In genomic region chr3:107112932-107113659, GRCm38 (mm10) we compare ENCODE assay signal across 11 mouse cellular contexts. TPM values are rescaled to one million over a fixed set of nuclear protein-coding genes. Genes with fewer than 3 reads are reported as not detected.
A peak's percentile ranks its signal among the peaks of the same experiment; 100 is the strongest.
DNase-seq lines count a peak whose midpoint lies in the region; ATAC-seq and TF ChIP-seq lines count a peak whose summit lies in the region.
"Had no signal": no experiment of that assay in that cellular context is flagged by ENCODE, and none has a peak within 500 bp of the region (broad histone marks: within the 10 kb centered on the region; RNA-seq: fewer than 3 reads in every experiment).

No protein-coding gene starts in this region.

- no peaks in the 10 kb centered on the region for H3K27me3 ChIP-seq in kidney, embryonic 14.5 days (ENCODE audit: control insufficient read depth, insufficient read depth, low read length)
- no peaks in the 10 kb centered on the region for H3K27me3 ChIP-seq in hindbrain, embryonic 11.5 days (ENCODE audit: control insufficient read depth, insufficient read depth, low read length)
- no peaks in the 10 kb centered on the region for H3K27me3 ChIP-seq in midbrain, embryonic 16.5 days (ENCODE audit: control insufficient read depth, insufficient read depth, low read depth, low read length)
- H3K27me3 ChIP-seq: limb, embryonic 15.5 days had no signal

- H3K4me2 ChIP-seq in kidney, embryonic 14.5 days (replicated peaks; ENCODE audit: low read depth, low read length), result no peak overlapping the region
- H3K4me2 ChIP-seq in hindbrain, embryonic 11.5 days (replicated peaks; ENCODE audit: low read depth, low read length), result no peak overlapping the region
- H3K4me2 ChIP-seq in midbrain, embryonic 16.5 days (ENCODE audit: low read length), result peak overlapping the region; percentile 54
- H3K4me2 ChIP-seq: limb, embryonic 15.5 days had no signal

- H3K9ac ChIP-seq in kidney, embryonic 14.5 days (ENCODE audit: low read depth, low read length), result no peak overlapping the region
- H3K9ac ChIP-seq in hindbrain, embryonic 11.5 days (ENCODE audit: low read depth, low read length), result no peak overlapping the region
- H3K9ac ChIP-seq in midbrain, embryonic 16.5 days (ENCODE audit: low read depth, low read length), result peak overlapping the region; percentile 45
- H3K9ac ChIP-seq: limb, embryonic 15.5 days had no signal

- peaks cover 14% of the 10 kb centered on the region for H3K4me1 ChIP-seq in kidney, embryonic 14.5 days (ENCODE audit: control insufficient read depth, insufficient read depth, low read length)
- peaks cover 15% of the 10 kb centered on the region for H3K4me1 ChIP-seq in cortical plate, adult 2 months (ENCODE audit: control insufficient read depth, insufficient read depth, low read length)
- no peaks in the 10 kb centered on the region for H3K4me1 ChIP-seq in hindbrain, embryonic 11.5 days (replicated peaks; ENCODE audit: control insufficient read depth, insufficient read depth, low read length)
- peaks cover 23% of the 10 kb centered on the region for H3K4me1 ChIP-seq in midbrain, embryonic 16.5 days (ENCODE audit: control insufficient read depth, insufficient read depth, low read length)
- H3K4me1 ChIP-seq: limb, embryonic 15.5 days had no signal

- 46% methylated on average over 10 of the region's 10 CpGs for WGBS in kidney, embryonic 14.5 days
- WGBS in hindbrain, embryonic 11.5 days, result 72% methylated on average over 10 of the region's 10 CpGs
- 51% methylated on average over 10 of the region's 10 CpGs for WGBS in midbrain, embryonic 16.5 days

- H3K4me3 ChIP-seq in kidney, embryonic 14.5 days (ENCODE audit: low read length), result no peak overlapping the region
- H3K4me3 ChIP-seq in cortical plate, adult 2 months (ENCODE audit: insufficient read depth, low read length), result no peak overlapping the region
- no peak overlapping the region for H3K4me3 ChIP-seq in hindbrain, embryonic 11.5 days (ENCODE audit: low read depth, low read length)
- H3K4me3 ChIP-seq in midbrain, embryonic 16.5 days (ENCODE audit: low read depth, low read length), result no peak overlapping the region
- H3K4me3 ChIP-seq: limb, embryonic 15.5 days; myocyte had no signal

- no peaks in the 10 kb centered on the region for H3K36me3 ChIP-seq in kidney, embryonic 14.5 days (ENCODE audit: control insufficient read depth, insufficient read depth, low read length)
- H3K36me3 ChIP-seq in hindbrain, embryonic 11.5 days (ENCODE audit: control insufficient read depth, insufficient read depth, low read length), result no peaks in the 10 kb centered on the region
- peaks cover 2% of the 10 kb centered on the region; the same call in 1 of the 2 replicates for H3K36me3 ChIP-seq in midbrain, embryonic 16.5 days (ENCODE audit: control insufficient read depth, insufficient read depth, low read length)
- H3K36me3 ChIP-seq: limb, embryonic 15.5 days had no signal

- no peaks in the 10 kb centered on the region for H3K9me3 ChIP-seq in kidney, embryonic 14.5 days (ENCODE audit: control insufficient read depth, low read length)
- no peaks in the 10 kb centered on the region for H3K9me3 ChIP-seq in hindbrain, embryonic 11.5 days (ENCODE audit: control insufficient read depth, low read length)
- no peaks in the 10 kb centered on the region for H3K9me3 ChIP-seq in midbrain, embryonic 16.5 days (replicated peaks; ENCODE audit: control insufficient read depth, low read length, poor library complexity, severe bottlenecking)
- H3K9me3 ChIP-seq: limb, embryonic 15.5 days had no signal

- no peak for DNase-seq in kidney, postnatal 14 days
- no peak for DNase-seq in hindbrain, embryonic 11.5 days (ENCODE audit: low spot score)
- DNase-seq in ovary, adult 18-20 months (ENCODE audit: low spot score), result no peak
- no peak for DNase-seq in yolk sac, embryonic 10.5 days (ENCODE audit: low spot score)
- DNase-seq in c-Kit-positive CD71-positive TER-119-positive erythroid progenitor cells, embryonic 14.5 days (ENCODE audit: low spot score), result no peak

- TF ChIP-seq POLR2A in cortical plate, adult 2 months (IDR thresholded peaks at IDR 0.05; ENCODE audit: extremely low read depth, insufficient read depth, low read length), result no peak

- ATAC-seq in kidney, embryonic 14.5 days (ENCODE audit: low FRiP score, low TSS enrichment), result peak; percentile 20; the same call in 1 of the 2 replicates
- ATAC-seq in hindbrain, embryonic 11.5 days (ENCODE audit: low FRiP score), result peak; percentile 34
- 0 out of 2 replicates have a peak, but pooled peaks have one; percentile 6 for ATAC-seq in midbrain, embryonic 16.5 days

- TF ChIP-seq CTCF in cortical plate, adult 2 months (IDR thresholded peaks at IDR 0.05; ENCODE audit: extremely low read depth, insufficient read depth, low read length), result no peak

- H3K27ac ChIP-seq in kidney, embryonic 14.5 days (ENCODE audit: low read depth, low read length), result no peak overlapping the region; the same call in 1 of the 2 replicates
- peak overlapping the region; percentile 88 for H3K27ac ChIP-seq in cortical plate, adult 2 months (ENCODE audit: insufficient read depth, low read length)
- peak overlapping the region; percentile 54; the same call in 1 of the 2 replicates for H3K27ac ChIP-seq in hindbrain, embryonic 11.5 days (ENCODE audit: low read depth, low read length)
- peak overlapping the region; percentile 83 for H3K27ac ChIP-seq in midbrain, embryonic 16.5 days (ENCODE audit: low read length)
- H3K27ac ChIP-seq: limb, embryonic 15.5 days had no signal

RNA-seq across cellular contexts. Expression of gene Kcna2, which starts 12.2 kb away (rescaled TPM):
- 0.08 and 0.20 TPM in 2 replicates for polyA plus RNA-seq in kidney, embryonic 14.5 days (2014; fragmentation: Nextera tagmentation; extraction: Ambion mirVana)
- polyA plus RNA-seq in cortical plate, adult 2 months (2012; rRNA removed), result 45.3 TPM in 2 replicates
- 0.21 and 0.32 TPM in 2 replicates for polyA plus RNA-seq in hindbrain, embryonic 11.5 days (2014; fragmentation: Nextera tagmentation; extraction: Ambion mirVana)
- polyA plus RNA-seq in midbrain, embryonic 16.5 days (2015; fragmentation: Nextera tagmentation; extraction: Ambion mirVana), result 1.6 TPM in 2 replicates
- polyA plus RNA-seq: myocyte; testis, adult 2 months had no signal

Comparison
In these comparisons a context has a peak if more than half of its experiments do, and no peak if none do; other contexts are left out.
1. RNA of gene Kcna2, which starts 12.2 kb away (polyA plus RNA-seq): 45.3 TPM in cortical plate, adult 2 months; 1.6 TPM in midbrain, embryonic 16.5 days, 0.21 to 0.32 TPM in hindbrain, embryonic 11.5 days and 0.08 to 0.20 TPM in kidney, embryonic 14.5 days; every median in the first group is over 10 times any median in the second.
2. Peak in every context shown above with its lines, with median percentiles within 50 percentile points of each other: ATAC-seq.